Mouse (Mus musculus): Measurements from ENCODE around the gene Dhx57. TPM values are rescaled to one million over a fixed set of nuclear protein-coding genes. Genes with fewer than 3 reads are reported as not detected.

Dhx57 gene
- polyA plus RNA-seq, 1 experiment from 2014 or later: 54.7 TPM

- Histone ChIP-seq H3K4me3 (replicated peaks; ENCODE audit: low read depth, low read length) (no peak overlapping the region), H3K4me2 (ENCODE audit: low read length) (no peak overlapping the region), H3K9me3 (ENCODE audit: control insufficient read depth, low read length) (no peaks in the 10 kb centered on the region), H3K27ac (replicated peaks; ENCODE audit: low read depth, low read length) (no peak overlapping the region), H3K4me1 (ENCODE audit: control insufficient read depth, insufficient read depth, low read length) (no peaks in the 10 kb centered on the region; the same call in 1 of the 2 replicates), H3K27me3 (ENCODE audit: control insufficient read depth, insufficient read depth, low read length) (no peaks in the 10 kb centered on the region), H3K9ac (replicated peaks; ENCODE audit: low read length) (no peak overlapping the region), H3K36me3 (ENCODE audit: control insufficient read depth, insufficient read depth, low read length) (no peaks in the 10 kb centered on the region)
- DNase-seq (peak; percentile 54), ATAC-seq (ENCODE audit: low FRiP score, low TSS enrichment) (no peak)
- WGBS: 40% methylated on average over 9 of the region's 9 CpGs
Observed at GRCm38 (mm10) chr17:80311761-80312160, 21.5 kb upstream of the Dhx57 start.

DNA sequence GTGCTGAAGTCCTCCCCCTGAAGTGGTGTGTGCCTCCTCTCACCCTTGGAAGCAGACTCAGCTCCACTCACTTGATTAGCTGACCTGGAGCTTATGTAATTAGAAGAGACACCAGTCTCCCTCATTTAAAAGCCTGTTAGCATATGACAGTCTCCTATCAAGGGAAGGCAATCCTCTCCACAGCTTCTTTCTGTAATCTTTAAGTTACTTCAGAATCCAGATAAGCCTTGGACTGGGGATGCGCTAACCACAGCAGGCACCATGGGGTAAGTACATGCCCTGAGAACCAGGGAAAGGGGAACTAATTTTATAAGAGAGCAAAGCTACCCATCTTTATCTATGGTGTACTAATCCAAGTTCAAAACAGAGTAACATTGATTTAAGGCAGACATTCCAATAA is 17.0 kb upstream of the Dhx57 start, which contains the start of gene Arhgef33:
Gene Arhgef33, plus strand, starts transcription at position 157 of the 400 bp plus-strand sequence.
- no peaks in the 10 kb centered on the region for H3K36me3 ChIP-seq (ENCODE audit: control insufficient read depth, insufficient read depth, low read length)
- no peak within 1 kb of the TSS for H3K4me3 ChIP-seq (replicated peaks; ENCODE audit: low read depth, low read length)
- no peaks in the 10 kb centered on the region; the same call in 1 of the 2 replicates for H3K4me1 ChIP-seq (ENCODE audit: control insufficient read depth, insufficient read depth, low read length)
- ATAC-seq (ENCODE audit: low FRiP score, low TSS enrichment) (no peak), DNase-seq (no peak)
- H3K9ac ChIP-seq (replicated peaks; ENCODE audit: low read length): no peak within 1 kb of the TSS
- no peaks in the 10 kb centered on the region for H3K27me3 ChIP-seq (ENCODE audit: control insufficient read depth, insufficient read depth, low read length)
- no peak within 1 kb of the TSS for H3K4me2 ChIP-seq (ENCODE audit: low read length)
- 86% methylated on average over 1 of the region's 1 CpGs for WGBS
- H3K9me3 ChIP-seq (ENCODE audit: control insufficient read depth, low read length): no peaks in the 10 kb centered on the region
- no peak within 1 kb of the TSS for H3K27ac ChIP-seq (replicated peaks; ENCODE audit: low read depth, low read length)

DNA sequence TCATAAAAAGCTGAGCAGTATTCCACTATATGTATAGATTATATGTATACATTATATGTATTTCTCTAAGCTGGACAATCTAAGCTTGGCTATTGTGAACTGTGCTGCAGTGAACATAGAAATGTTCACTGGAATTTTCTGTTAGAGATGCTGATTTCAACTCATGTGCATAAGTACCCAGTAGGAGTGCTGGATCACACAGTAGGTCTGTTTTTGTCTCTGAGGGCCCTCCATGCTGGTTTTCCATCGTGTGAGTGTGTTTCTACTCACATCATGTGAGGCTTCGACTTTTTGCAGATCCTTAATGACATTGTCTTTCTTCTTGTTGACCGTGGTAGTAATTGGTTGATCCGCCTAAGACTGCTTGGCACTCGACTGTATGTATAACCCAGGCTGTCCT is 8.6 kb upstream of the Dhx57 start:
- no peak overlapping the region for H3K9ac ChIP-seq (replicated peaks; ENCODE audit: low read length)
- H3K27ac ChIP-seq (replicated peaks; ENCODE audit: low read depth, low read length): no peak overlapping the region
- no peak overlapping the region for H3K4me3 ChIP-seq (replicated peaks; ENCODE audit: low read depth, low read length)
- no peak for DNase-seq
- 91% methylated on average over 5 of the region's 5 CpGs for WGBS
- H3K4me1 ChIP-seq (ENCODE audit: control insufficient read depth, insufficient read depth, low read length): no peaks in the 10 kb centered on the region
- H3K4me2 ChIP-seq (ENCODE audit: low read length): no peak overlapping the region
- H3K27me3 ChIP-seq (ENCODE audit: control insufficient read depth, insufficient read depth, low read length): no peaks in the 10 kb centered on the region
- no peaks in the 10 kb centered on the region for H3K36me3 ChIP-seq (ENCODE audit: control insufficient read depth, insufficient read depth, low read length)
- no peaks in the 10 kb centered on the region for H3K9me3 ChIP-seq (ENCODE audit: control insufficient read depth, low read length)
- no peak for ATAC-seq (ENCODE audit: low FRiP score, low TSS enrichment)

- DNase-seq: no peak
- Histone ChIP-seq H3K9ac (replicated peaks; ENCODE audit: low read length) (no peak overlapping the region), H3K36me3 (ENCODE audit: control insufficient read depth, insufficient read depth, low read length) (no peaks in the 10 kb centered on the region), H3K4me1 (ENCODE audit: control insufficient read depth, insufficient read depth, low read length) (no peaks in the 10 kb centered on the region), H3K9me3 (ENCODE audit: control insufficient read depth, low read length) (no peaks in the 10 kb centered on the region), H3K27me3 (ENCODE audit: control insufficient read depth, insufficient read depth, low read length) (no peaks in the 10 kb centered on the region), H3K27ac (replicated peaks; ENCODE audit: low read depth, low read length) (no peak overlapping the region), H3K4me2 (ENCODE audit: low read length) (no peak overlapping the region), H3K4me3 (replicated peaks; ENCODE audit: low read depth, low read length) (no peak overlapping the region)
- no peak for ATAC-seq (ENCODE audit: low FRiP score, low TSS enrichment)
- 91% methylated on average over 5 of the region's 5 CpGs for WGBS
Observed at GRCm38 (mm10) chr17:80295258-80295657, 5.0 kb upstream of the Dhx57 start.

GRCm38 (mm10) chr17:80291148-80291547 is 872 bp upstream of the Dhx57 start:
- H3K27ac ChIP-seq (replicated peaks; ENCODE audit: low read depth, low read length): no peak overlapping the region
- DNase-seq: peak; percentile 87
- WGBS: 31% methylated on average over 2 of the region's 2 CpGs
- no peak overlapping the region for H3K4me3 ChIP-seq (replicated peaks; ENCODE audit: low read depth, low read length)
- no peak overlapping the region for H3K4me2 ChIP-seq (ENCODE audit: low read length)
- 0 out of 2 replicates have a peak, but pooled peaks have one; percentile 12 for ATAC-seq (ENCODE audit: low FRiP score, low TSS enrichment)
- no peak overlapping the region for H3K9ac ChIP-seq (replicated peaks; ENCODE audit: low read length)
- no peaks in the 10 kb centered on the region for H3K9me3 ChIP-seq (ENCODE audit: control insufficient read depth, low read length)
- no peaks in the 10 kb centered on the region for H3K36me3 ChIP-seq (ENCODE audit: control insufficient read depth, insufficient read depth, low read length)
- H3K27me3 ChIP-seq (ENCODE audit: control insufficient read depth, insufficient read depth, low read length): no peaks in the 10 kb centered on the region
- H3K4me1 ChIP-seq (ENCODE audit: control insufficient read depth, insufficient read depth, low read length): peaks cover 12% of the 10 kb centered on the region

GRCm38 (mm10) chr17:80289280-80290073 is 799 bp downstream of the Dhx57 start:
- Histone ChIP-seq H3K9me3 (ENCODE audit: control insufficient read depth, low read length) (no peaks in the 10 kb centered on the region), H3K9ac (replicated peaks; ENCODE audit: low read length) (peak overlapping the region; percentile 83), H3K27ac (replicated peaks; ENCODE audit: low read depth, low read length) (peak overlapping the region; percentile 88), H3K27me3 (ENCODE audit: control insufficient read depth, insufficient read depth, low read length) (no peaks in the 10 kb centered on the region), H3K4me2 (ENCODE audit: low read length) (peak overlapping the region; percentile 65), H3K36me3 (ENCODE audit: control insufficient read depth, insufficient read depth, low read length) (no peaks in the 10 kb centered on the region), H3K4me1 (ENCODE audit: control insufficient read depth, insufficient read depth, low read length) (peaks cover 12% of the 10 kb centered on the region), H3K4me3 (replicated peaks; ENCODE audit: low read depth, low read length) (peak overlapping the region; percentile 83)
- ATAC-seq (ENCODE audit: low FRiP score, low TSS enrichment) (no peak), DNase-seq (no peak)
- WGBS: under 1% methylated on average over 30 of the region's 30 CpGs

GRCm38 (mm10) chr17:80288012-80288411 is 2.3 kb downstream of the Dhx57 start:
- H3K4me1 ChIP-seq (ENCODE audit: control insufficient read depth, insufficient read depth, low read length): peaks cover 12% of the 10 kb centered on the region
- no peak overlapping the region for H3K27ac ChIP-seq (replicated peaks; ENCODE audit: low read depth, low read length)
- 92% methylated on average over 6 of the region's 6 CpGs for WGBS
- H3K4me2 ChIP-seq (ENCODE audit: low read length): peak overlapping the region; percentile 65
- no peaks in the 10 kb centered on the region for H3K36me3 ChIP-seq (ENCODE audit: control insufficient read depth, insufficient read depth, low read length)
- H3K9me3 ChIP-seq (ENCODE audit: control insufficient read depth, low read length): no peaks in the 10 kb centered on the region
- no peak overlapping the region for H3K4me3 ChIP-seq (replicated peaks; ENCODE audit: low read depth, low read length)
- DNase-seq (no peak), ATAC-seq (ENCODE audit: low FRiP score, low TSS enrichment) (no peak)
- no peak overlapping the region for H3K9ac ChIP-seq (replicated peaks; ENCODE audit: low read length)
- H3K27me3 ChIP-seq (ENCODE audit: control insufficient read depth, insufficient read depth, low read length): no peaks in the 10 kb centered on the region

DNA sequence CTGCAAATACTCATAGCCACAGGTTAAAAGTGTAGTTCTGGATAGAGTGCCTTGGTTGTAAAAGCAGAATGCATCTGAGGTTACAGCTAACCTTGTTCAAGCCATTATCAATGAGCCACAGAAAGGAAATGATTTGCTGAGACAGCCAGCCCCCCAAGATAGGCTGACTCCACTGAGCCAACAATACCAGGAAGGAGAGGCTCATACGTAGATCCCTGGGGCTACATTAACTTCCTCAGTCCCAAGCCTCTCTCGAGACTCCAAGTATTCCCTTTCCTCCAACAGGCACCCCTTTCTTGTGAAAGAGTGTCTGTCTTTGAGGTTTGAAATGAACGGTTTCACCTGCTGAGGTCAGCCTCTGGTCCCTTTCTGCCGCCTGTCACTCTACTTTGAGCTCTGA is 5.8 kb downstream of the Dhx57 start:
- no peak overlapping the region for H3K27ac ChIP-seq (replicated peaks; ENCODE audit: low read depth, low read length)
- DNase-seq: no peak
- H3K27me3 ChIP-seq (ENCODE audit: control insufficient read depth, insufficient read depth, low read length): no peaks in the 10 kb centered on the region
- H3K4me1 ChIP-seq (ENCODE audit: control insufficient read depth, insufficient read depth, low read length): peaks cover 12% of the 10 kb centered on the region
- no peak for ATAC-seq (ENCODE audit: low FRiP score, low TSS enrichment)
- WGBS: 84% methylated on average over 4 of the region's 4 CpGs
- H3K9ac ChIP-seq (replicated peaks; ENCODE audit: low read length): no peak overlapping the region
- peaks cover 17% of the 10 kb centered on the region for H3K36me3 ChIP-seq (ENCODE audit: control insufficient read depth, insufficient read depth, low read length)
- H3K9me3 ChIP-seq (ENCODE audit: control insufficient read depth, low read length): no peaks in the 10 kb centered on the region
- no peak overlapping the region for H3K4me3 ChIP-seq (replicated peaks; ENCODE audit: low read depth, low read length)
- H3K4me2 ChIP-seq (ENCODE audit: low read length): no peak overlapping the region
